8 mouse cellular contexts compared by ENCODE assay signal in genomic region chr13:5803540-5804380, GRCm38 (mm10). TPM values are rescaled to one million over a fixed set of nuclear protein-coding genes. Genes with fewer than 3 reads are reported as not detected.
DNase-seq lines count a peak whose midpoint lies in the region; ATAC-seq lines count a peak whose summit lies in the region.

No protein-coding gene starts in this region.

- no peak overlapping the region for H3K9ac ChIP-seq in midbrain, embryonic 16.5 days (ENCODE audit: low read depth, low read length)

- no peak for DNase-seq in midbrain, embryonic 10.5 days (ENCODE audit: low spot score)
- peak; percentile 64 to 66 for DNase-seq in adrenal gland, postnatal 36 days
- peak; percentile 84 for DNase-seq in gonadal fat pad, adult 2 months (ENCODE audit: low read depth)
- DNase-seq in kidney, adult 8-10 months, result peak; percentile 93
- DNase-seq in cerebellum, adult 9-11 months, result no peak
- DNase-seq in spleen, adult 12 weeks (ENCODE audit: low spot score), result no peak

- no peak overlapping the region for H3K4me2 ChIP-seq in midbrain, embryonic 16.5 days (ENCODE audit: low read length)

- H3K79me2 ChIP-seq in macrophage (ENCODE audit: inconsistent target), result no peaks in the 10 kb centered on the region

- no peak overlapping the region for H3K4me3 ChIP-seq in midbrain, embryonic 10.5 days
- H3K4me3 ChIP-seq in midbrain, embryonic 16.5 days (ENCODE audit: low read depth, low read length), result no peak overlapping the region
- H3K4me3 ChIP-seq in macrophage (ENCODE audit: inconsistent target), result peak overlapping the region; percentile 19

- H3K4me1 ChIP-seq in midbrain, embryonic 10.5 days, result peaks cover 13% of the 10 kb centered on the region
- H3K4me1 ChIP-seq in midbrain, embryonic 16.5 days (ENCODE audit: control insufficient read depth, insufficient read depth, low read length), result no peaks in the 10 kb centered on the region

- peak overlapping the region; percentile 33; the same call in 1 of the 2 replicates for H3K27ac ChIP-seq in midbrain, embryonic 10.5 days (replicated peaks)
- no peak overlapping the region for H3K27ac ChIP-seq in midbrain, embryonic 16.5 days (ENCODE audit: low read length)
- H3K27ac ChIP-seq in macrophage, result peak overlapping the region; percentile 100

- no peak for ATAC-seq in midbrain, embryonic 16.5 days

- H3K27me3 ChIP-seq in midbrain, embryonic 10.5 days (ENCODE audit: low read depth, poor library complexity, severe bottlenecking), result no peaks in the 10 kb centered on the region
- H3K27me3 ChIP-seq in midbrain, embryonic 16.5 days (ENCODE audit: control insufficient read depth, insufficient read depth, low read depth, low read length), result no peaks in the 10 kb centered on the region

- 19% methylated on average over 6 of the region's 6 CpGs for WGBS in midbrain, embryonic 10.5 days
- WGBS in midbrain, embryonic 16.5 days, result 10% methylated on average over 6 of the region's 6 CpGs
- 4% methylated on average over 6 of the region's 6 CpGs for WGBS in macrophage (ENCODE audit: missing documents)

- no peaks in the 10 kb centered on the region for H3K36me3 ChIP-seq in midbrain, embryonic 10.5 days
- H3K36me3 ChIP-seq in midbrain, embryonic 16.5 days (ENCODE audit: control insufficient read depth, insufficient read depth, low read length), result no peaks in the 10 kb centered on the region
- no peaks in the 10 kb centered on the region for H3K36me3 ChIP-seq in macrophage (ENCODE audit: inconsistent target)

- H3K9me3 ChIP-seq in midbrain, embryonic 10.5 days (replicated peaks), result no peaks in the 10 kb centered on the region
- H3K9me3 ChIP-seq in midbrain, embryonic 16.5 days (replicated peaks; ENCODE audit: control insufficient read depth, low read length, poor library complexity, severe bottlenecking), result no peaks in the 10 kb centered on the region

RNA-seq across cellular contexts. Expression of gene Klf6, which starts 57.5 kb away (rescaled TPM):
- polyA plus RNA-seq in midbrain, embryonic 10.5 days (2016; fragmentation: Nextera tagmentation; extraction: Ambion mirVana), result 53.5 and 63.0 TPM in 2 replicates
- 132 and 146 TPM in 2 replicates for polyA plus RNA-seq in midbrain, embryonic 16.5 days (2015; fragmentation: Nextera tagmentation; extraction: Ambion mirVana)
- 10 to 100 TPM; 45.5 to 50.3 TPM for total RNA-seq in adrenal gland, postnatal 36 days (2021)
- polyA plus RNA-seq in gonadal fat pad, adult 2 months (2012; rRNA removed), result 24.8 and 35.4 TPM in 2 replicates
- total RNA-seq in macrophage (2018; cell fraction: chromatin; rRNA removed), result 1,000 to 10,000 TPM in 5 of 26 experiments, 100 to 1,000 TPM in 21; 214 to 1,575 (median 623) TPM
- 1,000 to 10,000 TPM in 3 of 26 experiments, 100 to 1,000 TPM in 23; 179 to 1,130 (median 488) TPM for total RNA-seq in macrophage (2018; cell fraction: cytosol; rRNA removed)
- total RNA-seq in macrophage (2018; cell fraction: nucleus; rRNA removed), result 1,000 to 10,000 TPM in 11 of 26 experiments, 100 to 1,000 TPM in 15; 236 to 1,693 (median 931) TPM
- 120 to 182 TPM (median 126 TPM) in 3 replicates for polyA plus RNA-seq in macrophage (2018)

Comparison
In these comparisons a context has a peak if more than half of its experiments do, and no peak if none do; other contexts are left out.
1. DNase-seq: peak in adrenal gland, postnatal 36 days (2 of 2), gonadal fat pad, adult 2 months (single experiment) and kidney, adult 8-10 months (2 of 2); none in midbrain, embryonic 10.5 days (single experiment), cerebellum, adult 9-11 months (single experiment) and spleen, adult 12 weeks (single experiment).